Mouse (Mus musculus): ENCODE results near the gene Gps2.

- TF ChIP-seq CTCF (IDR thresholded peaks at IDR 0.05; ENCODE audit: low read depth, low read length) (no peak), GATA2 (IDR thresholded peaks at IDR 0.05; ENCODE audit: borderline replicate concordance, low read depth, low read length) (no peak), GATA1 (IDR thresholded peaks at IDR 0.05; ENCODE audit: borderline replicate concordance, low read length) (no peak)
Observed at GRCm38 (mm10) chr11:69876186-69876585, 37.5 kb upstream of the Gps2 start.

Data from G1E (cell line).